Mouse (Mus musculus) brain, embryonic 18.5 days (tissue): ENCODE measurements around the gene Sypl2.
A peak's percentile ranks its signal among the peaks of the same experiment; 100 is the strongest.

ENCODE experiments used
- DNase-seq: peaks from one replicate; pipeline ENCODE4 v3.0.0-alpha.2; 2012; ENCODE audit warnings: low read depth, low spot score

Sypl2 gene

GRCm38 (mm10) chr3:108205601-108206000, 20.8 kb downstream of the Sypl2 start:
- no peak for DNase-seq

- DNase-seq: no peak
Observed at GRCm38 (mm10) chr3:108204470-108204869, 22.0 kb downstream of the Sypl2 start.

GRCm38 (mm10) chr3:108203621-108204325, 22.7 kb downstream of the Sypl2 start:
- no peak for DNase-seq

- DNase-seq: no peak
Observed at GRCm38 (mm10) chr3:108203212-108203611, 23.2 kb downstream of the Sypl2 start.

DNA sequence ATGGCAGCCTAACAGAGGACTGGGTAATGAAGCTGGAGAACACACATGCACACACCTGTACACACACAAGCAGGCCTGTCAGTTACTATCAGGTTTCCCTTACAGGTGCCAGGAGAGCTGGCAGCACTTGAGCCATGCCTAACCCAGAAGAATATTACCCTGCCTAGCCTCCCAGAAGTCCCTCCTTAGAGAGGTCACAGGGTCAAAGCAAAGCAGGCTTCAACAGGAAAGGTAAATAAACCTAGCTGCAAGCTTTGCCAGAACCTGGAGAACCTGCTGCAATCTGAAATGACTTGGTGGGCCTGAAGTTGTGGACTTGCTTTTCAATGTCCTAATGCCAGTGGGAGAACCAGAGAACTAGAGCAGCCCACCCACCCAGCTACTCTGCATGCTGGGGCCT, 23.9 kb downstream of the Sypl2 start:
- DNase-seq: no peak

DNA sequence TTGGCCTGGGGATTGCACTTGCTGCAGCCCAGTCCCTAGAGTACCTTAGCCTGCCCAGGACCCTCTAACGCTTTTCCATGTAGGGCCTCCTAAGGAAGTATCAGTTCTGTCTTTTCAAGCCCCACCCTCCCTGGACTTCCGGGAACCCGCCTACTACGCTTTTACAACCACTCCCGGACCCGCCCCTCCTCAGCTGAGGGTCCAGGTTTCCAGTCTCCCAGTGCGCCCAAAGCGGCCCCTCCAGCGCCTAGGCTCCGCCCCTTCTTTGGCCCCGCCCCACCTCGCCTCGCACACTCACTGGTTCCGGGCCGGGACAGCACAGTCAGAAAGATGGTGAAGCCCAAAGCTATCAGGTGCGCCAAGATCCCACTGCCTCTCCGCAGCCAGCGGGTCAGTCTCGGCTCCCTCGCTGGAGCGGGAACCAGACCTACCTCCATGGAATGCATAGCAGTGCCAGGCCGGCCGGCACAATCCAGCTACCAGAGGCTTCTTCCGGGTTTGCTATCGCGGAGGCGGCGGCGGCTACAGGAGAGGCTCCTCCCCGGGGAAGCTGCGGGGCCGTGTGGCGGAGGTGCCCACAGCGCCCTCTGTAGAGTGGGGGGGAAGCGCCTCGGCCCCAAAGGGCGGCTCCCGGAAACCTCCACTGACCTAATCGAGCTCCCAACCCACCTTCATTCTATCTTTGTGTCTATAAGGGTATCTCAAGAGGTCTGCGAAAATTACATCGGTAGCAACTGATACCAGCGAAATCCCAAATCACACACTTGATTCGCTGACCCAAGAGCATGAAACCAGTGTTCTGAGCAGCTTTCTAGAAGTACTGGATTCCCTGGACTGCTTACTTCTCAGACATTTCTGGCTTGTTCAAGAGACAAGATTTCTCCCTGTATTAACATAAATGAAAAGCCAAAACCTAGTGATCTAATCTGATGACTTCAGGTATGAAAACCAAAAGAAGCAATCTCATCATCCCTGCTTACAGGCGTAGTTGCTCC, 25.8 kb downstream of the Sypl2 start, which contains the start of gene Cyb561d1:
TSS of gene Cyb561d1 (minus strand) at position 884 of the 995 bp plus-strand sequence.
- peak; percentile 62 for DNase-seq

GRCm38 (mm10) chr3:108199231-108199630, 27.2 kb downstream of the Sypl2 start:
- no peak for DNase-seq

DNA sequence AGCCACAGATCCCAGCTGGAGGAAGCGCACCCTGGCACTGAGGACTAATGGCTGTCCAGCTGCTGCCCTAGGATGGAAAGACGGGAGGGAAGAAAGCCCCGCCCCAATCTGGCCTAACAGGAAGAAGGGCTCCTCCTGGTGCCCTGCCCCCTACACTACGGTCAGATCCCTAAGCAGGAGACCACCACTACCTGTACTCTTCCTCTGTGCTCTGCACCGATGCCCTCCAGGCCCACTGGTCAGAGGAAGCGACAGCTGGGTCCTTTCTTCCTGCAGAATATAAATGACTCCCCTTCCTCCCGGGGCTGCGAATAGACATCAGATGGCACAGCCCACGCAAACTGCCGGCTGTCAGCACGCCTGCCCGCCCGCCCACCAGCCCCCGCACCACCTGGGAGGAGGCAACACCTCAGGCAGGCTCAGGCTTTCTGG, 29.4 kb downstream of the Sypl2 start:
- DNase-seq: no peak

DNA sequence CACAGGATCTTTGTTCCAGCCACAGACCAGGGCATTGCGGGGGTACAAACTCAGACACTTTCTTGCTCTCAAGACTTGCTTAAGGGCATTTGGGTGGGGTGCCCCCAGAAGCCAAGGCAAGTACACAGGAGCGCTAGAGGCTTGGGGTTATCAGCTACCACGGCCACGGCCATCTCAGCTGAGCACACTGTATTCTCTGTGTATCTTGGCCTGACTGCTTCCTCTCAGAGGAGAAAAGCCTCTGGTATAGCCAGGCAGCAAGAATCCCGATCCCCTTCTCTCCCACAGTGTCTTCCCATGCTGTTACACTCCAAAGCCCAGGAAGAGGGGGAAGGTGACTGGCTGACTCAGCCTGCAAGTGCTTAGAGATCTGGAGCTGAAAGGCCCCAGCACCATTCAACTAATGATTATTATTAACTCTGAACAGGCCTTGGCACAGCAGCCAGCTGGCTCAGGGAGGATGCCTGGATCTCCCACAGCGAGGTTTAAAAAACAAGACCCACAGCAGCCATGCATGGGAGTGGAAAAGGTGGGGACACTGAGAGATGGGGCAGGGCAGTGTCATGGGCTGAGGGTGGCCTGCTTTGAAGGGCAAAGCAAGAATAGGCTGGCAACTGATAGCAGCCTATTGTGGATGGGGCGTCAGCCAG, 30.4 kb downstream of the Sypl2 start:
- no peak for DNase-seq

- DNase-seq: no peak
Observed at GRCm38 (mm10) chr3:108195287-108195686, 31.2 kb downstream of the Sypl2 start.

DNA sequence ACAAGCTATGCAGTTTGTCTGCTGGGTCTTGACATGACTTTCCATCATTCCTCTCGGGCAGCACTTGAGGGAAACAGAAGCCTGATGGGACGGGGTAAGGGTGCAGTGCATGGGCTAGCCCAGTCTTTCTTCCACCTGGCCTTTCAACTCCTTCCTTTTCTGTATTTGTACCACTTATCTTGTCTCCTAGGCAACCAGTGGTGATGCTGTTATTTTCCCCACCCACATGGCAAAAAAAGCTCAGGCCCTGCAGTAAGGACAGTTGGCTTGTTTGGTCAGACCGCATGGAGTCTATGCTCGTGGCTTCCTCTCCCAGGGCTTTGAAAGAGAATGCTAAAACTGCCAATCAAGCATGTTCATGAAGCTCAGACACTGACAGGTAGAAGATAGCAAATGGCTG, 32.8 kb downstream of the Sypl2 start:
- no peak for DNase-seq

DNA sequence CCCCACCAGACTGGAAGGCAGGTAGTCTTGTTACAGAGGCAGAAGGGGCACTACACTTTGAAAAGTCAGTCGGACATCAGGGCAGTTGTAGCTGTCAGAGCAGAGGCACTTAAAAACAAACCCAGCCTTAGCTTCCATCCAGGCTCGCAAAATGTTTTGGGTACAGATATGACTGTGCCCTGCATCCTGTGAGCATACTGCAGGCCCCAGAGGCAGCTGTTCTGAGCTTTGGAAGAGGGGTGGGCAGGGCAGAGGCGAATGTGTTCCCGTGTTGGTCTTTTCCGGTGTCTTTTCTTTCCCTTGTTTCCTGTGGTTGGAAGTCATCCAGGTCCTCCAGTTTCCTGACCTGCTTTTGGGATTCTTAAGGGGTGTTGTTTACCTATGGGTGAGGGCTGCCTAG, 36.6 kb downstream of the Sypl2 start:
- no peak for DNase-seq

DNA sequence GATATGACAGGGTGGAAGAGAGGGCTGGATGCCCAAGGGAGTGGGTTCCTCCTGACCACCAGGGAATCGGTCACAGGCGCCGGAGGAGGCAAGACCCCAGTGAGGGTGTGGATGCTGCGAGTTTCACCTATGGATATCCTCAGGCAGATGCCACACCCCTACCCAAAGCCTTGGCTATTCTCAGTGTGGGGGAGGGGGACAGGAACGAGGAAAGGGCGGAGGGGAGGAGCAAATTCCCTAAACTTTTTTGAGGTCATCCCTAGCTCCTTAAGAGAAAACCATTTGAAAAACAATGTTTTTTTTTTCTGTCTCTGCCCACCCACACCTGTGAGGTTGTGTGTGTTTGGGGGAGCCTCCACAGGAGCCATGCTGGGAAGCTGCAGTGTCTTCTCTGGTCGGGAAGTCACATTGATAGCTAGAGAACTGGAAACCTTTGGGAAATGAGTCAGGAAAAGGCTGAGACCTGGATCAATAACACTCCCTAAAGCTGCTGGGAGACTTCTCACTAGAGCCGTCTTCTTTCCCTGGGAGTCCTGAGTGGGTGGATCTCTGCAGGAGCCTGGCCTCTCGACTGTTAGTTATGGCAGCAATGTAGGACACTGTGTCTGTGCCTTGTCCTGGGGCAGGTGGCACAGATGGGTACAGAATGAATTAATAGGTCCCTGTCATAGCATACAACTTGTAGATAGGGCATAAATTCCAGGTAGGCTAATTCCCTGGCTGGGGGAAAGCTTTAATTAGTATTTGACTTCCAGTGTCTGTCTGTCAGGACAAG, 37.5 kb downstream of the Sypl2 start:
- no peak for DNase-seq

DNA sequence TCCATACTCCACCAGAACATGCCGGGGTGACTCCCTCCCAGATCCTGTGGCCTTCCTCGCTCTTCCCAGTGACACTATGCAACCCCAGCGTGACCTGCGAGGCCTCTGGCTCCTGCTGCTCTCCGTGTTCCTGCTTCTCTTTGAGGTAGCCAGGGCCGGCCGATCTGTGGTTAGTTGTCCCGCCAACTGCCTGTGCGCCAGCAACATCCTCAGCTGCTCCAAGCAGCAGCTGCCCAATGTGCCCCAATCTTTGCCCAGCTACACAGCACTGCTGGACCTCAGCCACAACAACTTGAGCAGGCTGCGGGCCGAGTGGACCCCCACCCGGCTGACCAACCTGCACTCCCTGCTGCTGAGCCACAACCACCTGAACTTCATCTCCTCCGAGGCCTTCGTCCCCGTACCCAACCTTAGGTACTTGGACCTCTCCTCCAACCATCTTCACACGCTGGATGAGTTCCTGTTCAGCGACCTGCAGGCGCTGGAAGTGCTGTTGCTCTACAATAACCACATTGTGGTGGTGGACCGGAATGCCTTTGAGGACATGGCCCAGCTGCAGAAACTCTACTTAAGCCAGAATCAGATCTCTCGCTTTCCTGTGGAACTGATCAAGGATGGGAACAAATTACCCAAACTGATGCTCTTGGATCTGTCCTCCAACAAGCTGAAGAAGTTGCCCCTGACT, 39.2 kb downstream of the Sypl2 start:
- no peak for DNase-seq

DNA sequence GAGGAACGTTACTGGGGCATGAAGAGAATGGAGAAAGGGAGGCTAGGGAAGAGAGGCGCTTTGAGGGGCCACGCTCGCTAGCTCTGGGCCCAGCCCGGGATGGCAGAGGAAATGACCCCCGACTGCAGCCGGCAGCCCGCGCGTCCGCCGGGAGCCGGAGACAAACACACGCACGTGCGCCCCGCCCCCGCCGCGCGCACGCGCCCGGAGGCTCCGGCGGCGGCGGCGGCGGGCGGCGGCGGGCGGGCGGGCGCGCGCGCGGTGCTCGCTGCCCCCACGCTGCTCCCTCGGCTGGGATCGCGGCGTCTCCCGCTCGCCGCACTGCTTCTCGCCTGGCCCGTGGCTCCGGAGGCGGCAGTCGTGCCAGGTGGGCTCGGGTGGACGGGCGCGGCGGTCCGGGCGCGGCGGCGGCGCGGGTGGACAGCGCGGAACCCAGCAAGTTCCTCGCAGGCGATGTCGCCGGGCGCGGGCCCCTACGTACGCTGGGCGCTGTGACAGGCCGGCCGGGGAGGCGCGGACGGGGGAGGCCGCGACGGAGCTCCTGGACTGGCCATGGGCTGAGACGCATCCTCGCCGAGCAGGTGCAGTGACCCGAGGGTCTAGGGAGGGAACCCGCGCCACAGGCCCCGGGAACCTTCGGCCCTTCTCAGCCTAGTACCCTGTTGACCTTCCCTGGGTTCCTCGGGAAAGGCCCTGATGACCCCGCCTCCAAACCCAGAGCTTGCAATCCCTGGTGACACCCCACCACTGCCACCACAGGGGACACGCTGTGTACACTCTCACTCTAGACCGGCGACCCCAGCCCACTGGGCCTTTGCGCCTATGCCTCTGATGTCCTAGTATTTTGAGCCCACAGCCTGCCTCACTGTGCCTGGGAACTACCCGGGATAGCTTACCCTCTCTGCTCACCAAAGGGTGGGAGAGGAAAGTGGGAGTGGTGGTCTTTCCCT, 40.1 kb downstream of the Sypl2 start, which contains the start of gene Amigo1:
TSS of gene Amigo1 (plus strand) at position 238 of the 950 bp plus-strand sequence.
- no peak for DNase-seq

- DNase-seq: no peak
Observed at GRCm38 (mm10) chr3:108185460-108186097, 40.9 kb downstream of the Sypl2 start.

GRCm38 (mm10) chr3:108184742-108185141, 41.7 kb downstream of the Sypl2 start:
- no peak for DNase-seq

DNA sequence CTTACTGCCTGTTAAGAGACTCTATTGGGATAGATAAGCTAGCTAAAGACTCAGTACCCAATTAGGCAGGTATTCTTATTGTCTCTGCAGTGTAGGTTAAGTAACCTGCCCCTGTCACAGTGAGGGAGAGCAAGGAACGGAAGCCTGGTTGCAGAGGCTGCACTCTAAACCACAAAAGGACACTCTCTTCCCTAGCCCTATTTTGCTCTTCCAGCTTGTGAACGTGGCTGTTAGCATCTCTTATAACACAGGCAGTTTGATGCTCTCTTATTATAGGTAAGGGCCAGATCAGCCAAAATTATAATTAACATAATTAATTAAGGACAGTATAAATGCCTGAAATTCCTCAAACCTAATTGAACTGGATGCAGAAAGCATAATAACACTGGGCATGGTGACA, 45.9 kb downstream of the Sypl2 start:
- no peak for DNase-seq
